Mouse (Mus musculus): Measurements from ENCODE around the gene Coro1c.

Coro1c gene

DNA sequence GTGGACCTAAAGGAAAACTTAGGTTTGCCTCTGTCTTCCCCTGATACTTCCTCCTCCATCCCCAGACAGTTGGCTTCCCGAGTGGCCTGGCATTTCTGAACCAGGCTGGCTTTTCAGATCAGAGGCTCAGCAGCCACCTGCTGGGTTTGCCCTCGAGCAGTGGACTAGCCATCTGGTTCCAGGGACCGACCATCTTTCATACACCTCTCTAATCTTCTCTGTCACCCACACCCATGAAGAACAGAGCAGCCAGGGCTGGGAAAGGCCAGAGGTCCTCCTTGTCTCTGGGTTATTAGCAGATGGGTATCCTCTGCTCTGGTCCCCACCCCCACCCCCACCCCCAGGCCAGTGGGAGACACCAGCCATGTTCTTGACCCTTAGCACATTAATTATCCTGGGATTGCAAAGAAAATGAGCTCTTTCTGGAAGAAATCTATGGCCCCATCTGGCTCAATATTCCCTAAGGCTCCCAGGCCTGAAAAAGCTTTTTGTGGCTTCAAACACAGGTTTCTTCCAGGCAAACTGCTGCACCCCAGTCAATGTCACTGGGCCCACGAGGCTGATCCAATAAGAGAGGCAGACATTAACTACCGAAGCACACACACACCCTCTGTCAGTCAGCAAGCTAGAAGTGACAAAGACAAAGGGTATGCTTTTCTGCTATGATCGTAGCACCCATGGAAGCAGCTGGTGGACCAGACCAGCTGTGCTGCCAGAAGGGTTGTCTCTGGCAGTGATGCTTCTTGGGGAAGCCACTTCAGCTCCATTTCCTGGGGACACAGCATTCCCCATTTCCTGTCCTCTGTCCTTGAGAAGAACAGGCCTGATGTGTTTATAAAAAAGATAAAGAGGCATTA, 13.0 kb upstream of the Coro1c start:
- DNase-seq: no peak

DNA sequence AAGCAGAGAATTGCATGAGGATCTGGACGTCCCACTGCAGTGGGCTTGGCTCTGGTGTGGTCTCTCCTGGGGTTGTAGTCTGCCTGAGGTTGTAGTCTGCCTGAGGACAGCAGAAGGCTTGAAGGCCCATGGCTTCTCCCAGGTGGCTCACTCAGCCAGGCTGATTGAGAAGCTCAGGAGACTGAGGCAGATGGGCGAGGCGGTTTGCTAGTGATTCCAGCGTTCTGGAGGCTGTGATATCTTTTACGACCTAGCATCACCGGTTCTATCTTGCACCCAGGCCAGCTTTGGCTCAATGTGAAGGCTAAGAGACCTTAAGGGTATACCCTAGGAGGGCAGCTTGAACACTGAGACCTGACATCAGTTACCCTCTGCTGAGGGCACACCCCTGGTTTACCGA, 10.5 kb upstream of the Coro1c start:
- no peak for DNase-seq

DNA sequence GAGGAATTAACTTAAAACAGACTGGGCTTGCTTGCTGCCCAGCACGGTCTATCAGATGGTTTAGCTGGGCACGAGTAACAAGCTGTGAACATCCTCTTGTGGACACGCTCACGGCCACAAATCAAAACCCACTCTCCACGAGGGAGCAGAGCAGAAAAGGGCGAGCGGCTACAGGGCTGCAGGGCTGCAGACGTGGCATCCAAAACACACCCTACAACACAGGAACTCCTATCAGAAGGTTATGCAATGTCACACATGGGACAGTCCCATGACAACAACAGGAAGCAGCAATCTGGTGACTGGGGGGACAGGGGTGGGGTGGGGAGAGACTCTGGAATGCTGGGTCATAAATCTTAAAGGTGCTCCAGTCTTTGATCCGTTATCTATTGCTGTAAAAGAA, 10.1 kb upstream of the Coro1c start:
- peak; percentile 53 to 74 for DNase-seq

DNA sequence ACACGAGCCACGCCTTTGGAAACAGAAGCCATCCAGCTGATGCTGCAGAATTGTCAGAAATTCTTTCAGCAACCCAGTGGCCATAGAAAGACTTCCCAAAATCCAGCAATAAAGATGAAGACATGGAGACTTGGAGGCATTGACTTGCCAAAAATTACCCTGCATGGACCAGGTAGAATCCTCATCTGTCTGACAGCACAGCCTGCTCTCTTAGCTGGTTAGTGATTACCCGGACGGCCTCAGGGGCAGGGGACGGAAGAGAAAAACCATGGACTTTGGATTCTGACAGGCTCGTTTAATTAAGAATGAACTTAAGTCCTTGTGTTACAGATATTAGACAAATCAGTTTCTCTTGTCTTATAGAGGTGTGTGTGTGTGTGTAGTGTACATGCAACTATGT, 2.1 kb upstream of the Coro1c start:
- peak; percentile 66 to 80 for DNase-seq

DNA sequence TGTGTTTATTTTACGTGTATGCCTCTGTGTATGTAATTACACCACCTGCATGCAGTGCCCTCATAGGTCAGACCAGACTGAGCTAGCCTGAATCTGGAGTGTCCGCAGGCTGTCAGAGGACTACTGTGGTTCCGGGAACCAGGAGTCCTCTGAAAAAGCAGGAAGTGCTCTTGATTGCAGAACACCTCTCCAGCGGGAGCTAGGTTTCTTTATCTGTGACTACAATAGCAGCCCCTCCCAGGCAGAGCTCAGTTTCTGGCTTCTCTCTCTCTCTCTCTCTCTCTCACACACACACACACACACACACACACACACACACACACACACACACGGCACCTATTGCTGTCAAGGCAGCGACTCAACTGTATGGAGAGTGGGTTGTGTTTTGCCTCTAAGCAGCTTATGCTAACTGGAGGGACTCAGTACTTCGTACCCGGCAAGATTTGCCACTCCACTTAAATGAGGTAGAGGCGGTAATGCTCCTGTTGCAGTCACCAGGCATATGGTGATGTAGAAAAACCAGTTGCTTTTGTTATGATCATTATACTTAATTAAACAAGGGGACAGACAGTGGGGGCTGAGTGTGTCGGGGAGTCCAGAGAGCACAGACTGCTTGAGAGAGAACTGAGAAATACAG, 1.6 kb upstream of the Coro1c start:
- DNase-seq: no peak

DNA sequence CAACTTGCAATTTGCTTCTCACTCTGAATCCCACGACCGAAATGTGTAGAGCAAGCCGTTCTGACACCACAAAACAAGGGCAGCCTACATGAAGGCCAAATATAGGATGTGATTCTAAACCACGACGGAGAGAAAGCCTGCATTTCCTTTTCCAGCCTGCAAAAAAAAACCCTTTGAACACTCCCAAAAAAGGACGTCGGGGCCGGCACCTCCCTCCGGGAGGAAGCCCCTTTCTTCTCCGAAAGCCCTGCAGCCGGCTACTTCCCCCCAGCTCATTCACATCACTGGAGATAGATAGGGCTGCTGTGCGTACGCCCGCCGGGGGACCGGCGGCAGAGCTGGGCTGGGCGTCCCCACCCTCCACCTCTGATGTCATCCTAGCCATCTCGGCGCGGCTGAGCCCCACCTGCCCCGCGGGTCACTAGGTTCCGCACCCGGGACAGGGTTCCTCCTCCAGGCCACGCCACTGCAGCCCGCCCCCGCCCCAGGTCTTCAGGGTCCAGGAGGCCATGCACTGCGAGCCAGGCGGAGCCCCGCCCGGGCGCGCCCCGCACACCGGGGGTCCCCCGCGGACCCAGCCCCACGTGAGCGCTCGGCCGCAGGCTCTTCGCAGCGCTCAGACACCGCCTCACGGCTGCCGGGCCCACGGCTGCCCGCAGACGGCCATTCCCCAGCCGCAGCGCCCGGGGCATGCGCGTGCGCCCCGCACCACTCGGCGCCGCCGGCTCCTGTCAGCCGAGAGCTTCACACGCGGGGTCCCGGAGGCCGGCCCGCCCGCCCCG, 581 bp downstream of the Coro1c start:
- peak; percentile 68 to 75 for DNase-seq

DNA sequence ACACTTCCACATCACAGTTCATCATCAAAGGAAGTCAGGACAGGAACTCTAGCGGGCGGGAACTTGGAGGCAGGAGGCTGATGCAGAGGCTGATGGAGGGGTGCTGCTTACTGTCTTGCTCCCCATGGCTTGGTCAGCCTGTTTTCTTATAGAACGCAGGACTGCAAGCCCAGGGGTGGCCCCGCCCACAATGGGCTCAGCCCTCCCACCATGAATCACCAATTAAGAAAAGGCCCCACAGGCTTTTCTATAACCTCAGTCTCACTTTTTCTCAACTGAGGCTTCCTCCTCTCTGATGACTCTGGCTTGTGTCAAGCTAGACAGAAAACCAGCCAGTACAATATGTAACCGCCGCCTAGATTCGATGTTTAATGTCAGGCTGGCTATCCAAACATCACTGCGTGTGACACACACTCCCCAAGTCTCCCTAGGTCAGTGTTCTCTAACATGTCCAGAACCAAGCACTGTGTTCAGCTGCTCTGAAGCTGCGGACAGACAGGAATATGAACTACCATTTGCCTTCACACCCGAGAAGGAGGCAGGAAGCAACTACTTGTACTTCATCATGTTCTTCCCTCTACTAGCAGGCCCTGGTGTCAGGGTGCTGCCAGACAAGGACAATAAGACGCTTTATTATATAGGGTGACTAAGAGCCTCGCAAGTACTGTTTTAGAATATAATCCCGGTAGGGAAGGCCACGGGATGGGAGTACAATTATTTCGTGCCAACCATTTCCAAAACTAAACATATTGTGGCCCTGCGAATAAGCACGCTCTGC, 1.4 kb downstream of the Coro1c start:
- DNase-seq: peak in 1 of 2 experiments; percentile 60

DNA sequence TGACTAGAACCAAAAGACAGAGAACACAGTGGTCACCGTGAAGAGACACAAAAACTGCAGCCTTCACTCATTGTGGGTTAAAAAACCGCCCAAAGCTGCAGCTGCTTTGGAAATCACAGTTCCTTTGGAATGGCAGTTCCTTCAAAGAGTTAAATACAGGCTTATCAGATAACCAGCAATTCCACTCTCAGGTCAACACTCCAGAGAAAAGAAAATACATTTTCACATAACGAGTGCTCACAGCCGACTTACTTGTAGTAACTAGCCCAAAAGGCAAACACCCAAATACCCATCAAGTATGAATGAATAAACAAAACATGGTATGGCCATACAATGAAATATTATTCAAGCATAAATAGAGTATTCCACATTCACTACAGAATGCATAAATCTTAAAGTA, 3.6 kb downstream of the Coro1c start:
- DNase-seq: no peak

DNA sequence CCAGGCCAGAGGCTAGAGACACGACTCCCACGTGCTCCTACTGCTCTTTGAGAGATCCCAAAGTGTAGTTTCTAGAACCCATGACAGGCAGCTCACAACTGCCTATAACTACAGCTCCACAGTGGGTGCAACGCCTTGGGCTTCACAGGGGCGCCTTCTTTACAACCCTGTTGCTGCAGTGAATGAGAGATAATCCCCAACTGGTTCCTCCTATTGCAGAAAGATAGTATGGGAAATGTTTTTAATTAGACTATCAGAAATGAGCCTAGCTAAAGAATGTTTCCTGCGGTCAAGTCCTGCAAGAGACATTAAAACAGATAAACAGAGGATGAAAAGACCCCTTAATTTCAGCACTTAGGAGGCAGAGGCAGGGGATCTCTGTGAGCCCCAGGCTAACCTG, 5.6 kb downstream of the Coro1c start:
- DNase-seq: no peak

DNA sequence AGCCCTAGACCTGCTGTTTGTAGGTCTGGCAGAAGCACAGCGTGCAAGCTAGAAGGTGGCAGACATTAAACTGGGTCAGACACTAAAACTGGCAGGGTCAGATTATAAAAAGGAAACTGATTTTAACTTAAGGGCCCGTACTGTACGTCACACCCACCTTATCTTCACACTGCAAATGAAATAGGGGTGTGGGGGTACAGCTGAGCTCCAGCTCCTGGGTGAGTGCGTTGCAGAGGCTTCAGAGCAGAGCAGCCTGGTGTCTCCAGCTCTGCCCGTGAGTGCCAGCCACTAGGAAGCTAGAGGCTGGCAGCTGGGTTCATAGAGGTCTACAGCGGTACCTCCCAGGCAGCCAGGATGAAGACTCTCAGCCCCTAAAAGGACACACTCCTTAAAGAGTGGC, 6.5 kb downstream of the Coro1c start:
- no peak for DNase-seq

DNA sequence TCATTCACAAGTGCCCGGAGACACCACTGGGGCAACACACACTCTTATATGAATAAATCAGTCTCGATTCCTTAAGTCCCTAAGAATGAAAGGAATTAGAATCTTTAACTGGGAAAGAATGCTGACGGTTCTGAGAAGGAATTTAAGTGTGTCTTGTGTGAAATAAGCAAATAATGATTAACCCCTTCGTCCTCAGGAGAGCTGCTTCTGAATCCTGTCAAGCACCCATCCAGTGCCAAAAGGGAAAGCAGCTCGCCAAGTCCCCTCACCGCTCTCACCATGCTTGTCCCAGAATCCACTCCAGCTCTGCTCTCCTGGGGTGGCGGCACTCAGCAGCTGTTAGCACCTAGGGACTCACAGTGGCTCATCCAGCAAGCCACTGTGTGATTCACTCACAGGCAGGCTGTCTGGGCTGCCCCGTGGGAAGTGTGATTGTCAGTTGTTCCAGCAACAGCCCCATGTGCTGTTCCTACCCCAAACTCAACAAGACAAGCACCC, 7.4 kb downstream of the Coro1c start:
- DNase-seq: peak; percentile 70

DNA sequence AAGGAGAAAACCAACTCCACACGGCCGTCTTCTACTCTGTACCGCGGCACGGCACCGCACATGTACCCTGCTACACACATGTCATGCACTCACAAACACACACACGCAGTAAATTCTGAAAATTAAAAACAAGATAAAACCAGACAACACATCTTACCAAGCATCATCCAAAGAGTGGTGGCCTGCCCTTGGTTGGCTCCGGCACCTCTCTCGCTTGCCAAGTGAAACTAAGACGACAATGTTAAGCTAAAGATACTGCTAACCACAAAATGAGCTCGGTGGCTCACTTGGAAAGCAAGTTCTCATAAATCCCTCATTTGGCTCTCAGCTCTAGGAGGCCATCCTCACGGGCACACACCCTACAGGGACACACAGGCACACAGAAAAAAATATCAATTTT, 9.0 kb downstream of the Coro1c start:
- DNase-seq: no peak

DNA sequence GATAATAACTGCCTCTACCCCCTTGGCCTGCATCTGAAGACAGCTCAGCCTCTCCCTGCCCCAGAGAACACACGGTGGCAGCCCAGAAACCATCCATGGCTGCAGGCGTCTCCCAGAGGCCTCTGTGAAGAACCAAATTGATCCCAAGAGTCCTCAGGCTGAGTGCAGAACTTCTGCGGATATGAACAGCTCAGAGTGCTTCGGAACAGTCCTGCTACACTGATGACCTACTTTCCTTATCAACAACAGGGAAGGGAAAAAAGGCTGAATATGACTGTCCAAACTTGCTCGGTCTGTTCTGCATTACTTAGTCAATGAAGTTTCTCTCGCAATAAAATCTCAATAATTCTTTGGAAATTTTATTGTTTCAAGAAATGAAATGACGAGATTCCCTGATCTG, 16.6 kb downstream of the Coro1c start:
- DNase-seq: no peak

DNA sequence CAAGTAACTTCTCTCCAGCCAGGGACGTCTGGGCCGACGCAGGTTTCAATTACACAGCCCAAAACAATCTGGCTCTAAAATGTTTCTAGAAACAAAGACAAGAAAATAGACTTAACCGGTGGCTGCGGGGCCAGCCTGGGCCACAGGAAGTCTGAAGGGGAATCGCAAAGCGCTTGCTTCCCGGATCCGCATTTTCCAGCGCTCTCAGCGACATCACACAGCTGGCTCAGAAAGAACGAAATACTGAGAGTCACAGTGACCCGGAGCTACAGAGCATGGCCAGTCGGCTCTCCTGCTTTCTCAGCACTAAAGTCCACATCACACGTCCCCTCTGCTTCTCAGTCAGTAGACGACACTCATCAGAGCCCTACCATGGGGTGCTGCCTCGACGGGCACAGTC, 17.7 kb downstream of the Coro1c start:
- peak; percentile 64 to 71 for DNase-seq

DNA sequence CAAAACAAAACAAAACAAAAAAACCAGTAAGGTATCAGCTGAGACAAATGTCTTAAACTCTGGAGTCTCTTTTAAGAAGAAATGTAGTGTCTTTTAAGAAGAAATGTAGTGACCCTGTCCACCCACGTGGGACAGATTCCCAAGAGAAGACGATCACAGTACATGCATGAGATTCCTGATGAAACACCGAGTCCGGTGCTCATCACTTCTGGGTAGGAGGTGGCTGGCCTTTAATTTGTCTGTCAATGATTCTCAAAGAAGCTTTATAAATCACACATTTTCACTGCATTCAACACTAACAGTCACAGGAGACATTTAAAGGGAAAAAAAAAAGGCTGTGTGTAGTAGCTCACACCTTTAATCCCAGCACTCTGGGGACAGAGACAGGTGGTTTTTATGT, 18.6 kb downstream of the Coro1c start:
- peak; percentile 44 to 74 for DNase-seq

DNA sequence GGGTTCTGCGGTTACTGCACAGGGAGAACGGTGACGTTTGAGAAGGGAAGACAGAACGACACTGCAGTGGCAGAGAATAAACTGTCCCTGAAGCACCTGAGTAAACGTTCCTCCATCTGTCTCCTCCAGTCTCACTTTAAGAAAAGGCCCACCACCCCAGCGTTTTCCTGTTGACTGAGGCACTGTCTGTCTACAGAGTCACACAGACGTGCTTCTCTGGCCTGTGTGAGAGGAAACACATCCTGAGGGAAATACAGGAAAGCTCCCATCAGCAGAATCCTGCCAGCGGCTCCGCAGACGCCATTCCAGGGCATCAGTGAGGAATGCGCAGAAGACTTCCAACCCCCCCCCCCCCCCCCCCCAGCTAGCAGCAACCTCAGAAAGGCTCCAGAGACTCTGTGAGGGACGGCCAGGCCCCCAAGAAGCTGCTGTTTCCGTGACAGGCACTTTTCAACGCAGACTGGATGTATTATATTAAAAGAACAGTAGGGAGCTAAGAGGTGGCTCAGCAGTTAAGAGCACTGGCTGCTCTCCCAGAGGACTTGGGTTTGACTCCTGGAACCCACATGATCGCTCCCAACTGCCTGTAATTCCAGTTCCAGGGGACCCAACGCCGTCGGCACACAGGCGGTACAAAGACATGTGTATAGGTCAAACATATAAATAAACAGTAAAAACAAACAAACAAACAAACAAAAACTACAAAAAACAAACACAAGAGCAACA, 19.2 kb downstream of the Coro1c start:
- DNase-seq: peak; percentile 58 to 65

DNA sequence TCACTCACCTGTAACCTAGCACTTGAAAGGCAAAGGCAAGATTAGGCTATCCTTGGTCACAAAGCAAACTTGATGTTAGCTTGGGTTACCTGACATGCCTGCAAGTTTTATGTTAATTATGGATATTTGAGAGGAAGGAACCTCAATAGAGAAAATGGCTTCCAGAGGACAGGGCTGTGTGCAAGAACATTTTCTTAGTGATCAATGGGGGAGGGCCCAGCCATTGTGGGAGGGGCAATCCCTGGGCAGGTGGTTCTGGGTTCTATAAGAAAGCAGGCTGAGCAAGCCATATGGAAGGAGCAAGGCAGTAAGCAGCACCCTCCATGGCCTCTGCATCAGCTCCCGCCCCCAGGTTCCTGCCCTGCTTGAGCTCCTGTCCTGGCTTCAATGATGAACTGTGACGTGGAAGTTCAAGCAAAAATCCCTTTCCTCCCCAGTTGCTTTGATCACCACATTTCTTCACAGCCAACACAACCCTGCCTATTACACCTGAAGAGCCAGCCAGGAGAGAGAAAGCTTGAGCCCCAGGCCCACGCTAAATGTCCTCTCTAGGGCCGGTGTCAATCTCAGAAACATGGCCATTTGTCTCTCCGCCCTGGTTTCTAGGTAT, 20.3 kb downstream of the Coro1c start:
- no peak for DNase-seq

DNA sequence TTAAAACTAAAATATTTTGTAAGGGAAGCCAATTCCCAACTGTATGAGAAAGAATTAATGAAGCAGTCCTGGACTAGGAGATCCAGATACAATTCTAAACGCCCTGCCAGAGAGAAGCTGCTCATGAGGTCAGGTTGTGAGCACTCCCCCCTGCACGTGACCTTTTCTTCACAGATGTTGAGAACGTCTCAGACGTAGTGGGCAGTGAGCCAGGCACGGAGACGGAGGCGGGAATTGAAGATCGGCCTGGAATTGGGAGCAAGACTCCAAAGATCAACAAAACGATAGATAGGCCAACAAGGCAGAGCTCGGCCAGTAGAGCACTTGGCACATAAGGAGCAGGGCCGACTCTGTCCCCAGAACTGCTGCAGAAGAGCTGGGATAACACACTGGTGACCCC, 21.4 kb downstream of the Coro1c start:
- peak; percentile 92 to 93 for DNase-seq

DNA sequence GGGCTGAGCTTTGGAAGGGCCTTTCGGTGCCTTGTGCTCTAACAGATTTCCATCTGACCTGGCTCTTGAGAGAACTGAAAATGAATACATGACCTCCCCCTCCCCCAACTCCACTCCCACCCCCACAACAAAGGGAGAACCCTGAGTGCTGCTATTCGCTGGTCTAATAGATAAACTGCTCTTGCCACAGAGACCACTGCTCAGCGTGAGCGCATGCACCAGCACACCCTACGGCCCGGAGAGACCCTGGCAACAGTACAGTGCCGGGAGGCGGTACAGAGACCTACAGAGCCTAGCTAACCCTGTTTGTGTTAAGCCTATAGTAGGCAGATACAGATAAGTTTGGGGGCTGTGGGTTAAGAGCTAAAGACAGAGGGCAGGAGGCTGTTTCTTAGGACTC, 22.9 kb downstream of the Coro1c start:
- no peak for DNase-seq

DNA sequence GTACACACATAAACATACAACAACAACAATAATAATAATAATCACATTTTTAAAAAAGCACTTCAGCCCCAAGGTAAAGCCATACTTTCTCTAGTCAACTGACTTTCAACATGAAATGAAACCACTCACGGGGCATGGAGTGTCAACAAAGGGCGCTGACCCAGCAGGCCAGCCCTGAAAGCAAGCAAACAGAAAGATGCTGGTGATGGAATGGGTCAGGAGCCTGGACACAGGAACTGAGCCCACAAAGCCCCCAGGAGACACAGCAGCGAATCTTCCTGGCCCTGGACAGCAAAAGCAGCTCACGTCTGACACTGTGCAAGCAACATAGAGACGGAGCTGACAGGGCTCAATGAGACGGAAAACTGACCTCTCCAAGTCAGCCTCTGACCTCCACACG, 23.8 kb downstream of the Coro1c start:
- no peak for DNase-seq

DNA sequence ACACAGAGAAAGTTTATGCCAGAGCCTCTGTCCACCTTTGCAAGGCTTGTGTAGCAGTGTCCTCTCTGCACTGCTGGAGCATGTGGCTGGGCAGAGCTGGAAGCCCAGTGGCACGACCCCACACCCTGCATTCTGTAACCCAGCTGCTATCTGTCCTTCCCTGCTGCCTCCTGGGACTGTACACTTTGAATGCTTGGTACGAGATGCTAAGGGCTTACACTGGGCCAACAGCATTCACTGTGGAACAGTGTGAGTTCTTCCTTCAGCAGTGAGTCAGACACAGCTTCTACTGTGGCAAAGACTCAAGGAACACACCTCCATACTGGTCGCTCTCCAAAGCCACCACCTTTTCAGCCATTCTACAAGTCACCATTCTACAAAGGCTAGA, 25.2 kb downstream of the Coro1c start:
- DNase-seq: no peak
